Mouse (Mus musculus) bone marrow, adult 2 months (tissue): ENCODE measurements at regions not wholly inside any gene's neighbourhood (a gene's known extent, or its start where the extent isn't known, plus 50 kb on each side); places are given as distances from the start of the nearest gene placed in this dataset.

Source experiments
- CTCF ChIP-seq: fragments of 200-500 bp; IDR thresholded peaks from 2 replicates; pipeline ENCODE4 v1.5.1; 2011; ENCODE audit warnings: low read length, control low read depth; ENCODE audit not compliant: control insufficient read depth, insufficient read depth
- POLR2A ChIP-seq: fragments of 200-500 bp; IDR thresholded peaks from 2 replicates; pipeline ENCODE4 v1.6.1; 2011; ENCODE audit warnings: low read depth, mild to moderate bottlenecking, control low read depth, low read length, borderline replicate concordance; ENCODE audit not compliant: control insufficient read depth

- TF ChIP-seq CTCF: no peak
- TF ChIP-seq POLR2A: no peak
Measured at GRCm38 (mm10) chr3:144361203-144361978, 156.4 kb upstream of the Lmo4 start.
